Mouse (Mus musculus): ENCODE data around the gene Tfap4. TPM values are rescaled to one million over a fixed set of nuclear protein-coding genes. Genes with fewer than 3 reads are reported as not detected.
"Not testable (repeated sequence)": the region's sequence is repeated elsewhere in the genome, so short reads cannot be mapped to it uniquely, and the experiment has no call there.

The Tfap4 gene
- polyA plus RNA-seq, 1 experiment from 2014 or later, result 5.6 TPM

- H3K36me3 ChIP-seq (replicated peaks), result no peaks in the 10 kb centered on the region
- H3K4me2 ChIP-seq, result no peak overlapping the region
- WGBS (ENCODE audit: insufficient replicate concordance), result 31% methylated on average over 3 of the region's 3 CpGs
- no peaks in the 10 kb centered on the region for H3K27me3 ChIP-seq
- no peak overlapping the region for H3K27ac ChIP-seq (replicated peaks)
- H3K9me3 ChIP-seq (replicated peaks), result no peaks in the 10 kb centered on the region
- no peak for ATAC-seq (ENCODE audit: insufficient read depth)
- H3K4me3 ChIP-seq (replicated peaks), result no peak overlapping the region
- no peak overlapping the region for H3K9ac ChIP-seq
- H3K4me1 ChIP-seq (replicated peaks), result peaks cover 15% of the 10 kb centered on the region
Observed at GRCm38 (mm10) chr16:4537616-4538358, 21.9 kb downstream of the Tfap4 start.

- not testable (repeated sequence) for H3K4me1 ChIP-seq (replicated peaks); ATAC-seq (ENCODE audit: insufficient read depth); H3K27me3 ChIP-seq; H3K4me2 ChIP-seq; H3K4me3 ChIP-seq (replicated peaks); H3K36me3 ChIP-seq (replicated peaks); H3K9ac ChIP-seq; H3K27ac ChIP-seq (replicated peaks); H3K9me3 ChIP-seq (replicated peaks)
- WGBS (ENCODE audit: insufficient replicate concordance), result 76% methylated on average over 12 of the region's 12 CpGs
Observed at GRCm38 (mm10) chr16:4527373-4527772, 32.3 kb downstream of the Tfap4 start.

- Histone ChIP-seq H3K4me2 (no peak overlapping the region), H3K36me3 (replicated peaks) (no peaks in the 10 kb centered on the region), H3K9me3 (replicated peaks) (no peaks in the 10 kb centered on the region), H3K4me3 (replicated peaks) (no peak overlapping the region), H3K9ac (no peak overlapping the region), H3K27ac (replicated peaks) (no peak overlapping the region), H3K27me3 (no peaks in the 10 kb centered on the region), H3K4me1 (replicated peaks) (no peaks in the 10 kb centered on the region)
- 62% methylated on average over 7 of the region's 7 CpGs for WGBS (ENCODE audit: insufficient replicate concordance)
- no peak for ATAC-seq (ENCODE audit: insufficient read depth)
Observed at GRCm38 (mm10) chr16:4523313-4524004, 36.2 kb downstream of the Tfap4 start.

- H3K9ac ChIP-seq, result no peak overlapping the region
- H3K27ac ChIP-seq (replicated peaks), result no peak overlapping the region
- no peaks in the 10 kb centered on the region for H3K4me1 ChIP-seq (replicated peaks)
- 54% methylated on average over 8 of the region's 8 CpGs for WGBS (ENCODE audit: insufficient replicate concordance)
- no peaks in the 10 kb centered on the region for H3K27me3 ChIP-seq
- no peaks in the 10 kb centered on the region for H3K36me3 ChIP-seq (replicated peaks)
- H3K4me2 ChIP-seq, result no peak overlapping the region
- H3K9me3 ChIP-seq (replicated peaks), result no peaks in the 10 kb centered on the region
- ATAC-seq (ENCODE audit: insufficient read depth), result no peak
- no peak overlapping the region for H3K4me3 ChIP-seq (replicated peaks)
Observed at GRCm38 (mm10) chr16:4522879-4523278, 36.8 kb downstream of the Tfap4 start.

GRCm38 (mm10) chr16:4521735-4522530 is 37.7 kb downstream of the Tfap4 start:
- Histone ChIP-seq H3K4me1 (replicated peaks) (no peaks in the 10 kb centered on the region), H3K27me3 (no peaks in the 10 kb centered on the region), H3K9ac (no peak overlapping the region), H3K4me2 (no peak overlapping the region), H3K4me3 (replicated peaks) (no peak overlapping the region), H3K27ac (replicated peaks) (no peak overlapping the region), H3K9me3 (replicated peaks) (no peaks in the 10 kb centered on the region), H3K36me3 (replicated peaks) (no peaks in the 10 kb centered on the region)
- 66% methylated on average over 5 of the region's 5 CpGs for WGBS (ENCODE audit: insufficient replicate concordance)
- ATAC-seq (ENCODE audit: insufficient read depth), result no peak

GRCm38 (mm10) chr16:4521074-4521667 is 38.5 kb downstream of the Tfap4 start:
- Histone ChIP-seq H3K9me3 (replicated peaks) (no peaks in the 10 kb centered on the region), H3K4me3 (replicated peaks) (no peak overlapping the region), H3K4me1 (replicated peaks) (no peaks in the 10 kb centered on the region), H3K4me2 (no peak overlapping the region), H3K27me3 (no peaks in the 10 kb centered on the region), H3K27ac (replicated peaks) (no peak overlapping the region), H3K36me3 (replicated peaks) (no peaks in the 10 kb centered on the region), H3K9ac (no peak overlapping the region)
- ATAC-seq (ENCODE audit: insufficient read depth), result no peak
- 44% methylated on average over 4 of the region's 4 CpGs for WGBS (ENCODE audit: insufficient replicate concordance)

- no peaks in the 10 kb centered on the region for H3K9me3 ChIP-seq (replicated peaks)
Observed at GRCm38 (mm10) chr16:4520673-4521072, 39.0 kb downstream of the Tfap4 start.

GRCm38 (mm10) chr16:4519825-4520224 is 39.8 kb downstream of the Tfap4 start:
- H3K27ac ChIP-seq (replicated peaks), result no peak overlapping the region
- H3K4me2 ChIP-seq, result no peak overlapping the region
- H3K9me3 ChIP-seq (replicated peaks), result no peaks in the 10 kb centered on the region
- ATAC-seq (ENCODE audit: insufficient read depth), result no peak
- no peak overlapping the region for H3K9ac ChIP-seq
- H3K4me3 ChIP-seq (replicated peaks), result no peak overlapping the region
- no peaks in the 10 kb centered on the region for H3K4me1 ChIP-seq (replicated peaks)
- H3K27me3 ChIP-seq, result no peaks in the 10 kb centered on the region
- WGBS (ENCODE audit: insufficient replicate concordance), result 78% methylated on average over 2 of the region's 2 CpGs
- H3K36me3 ChIP-seq (replicated peaks), result no peaks in the 10 kb centered on the region

More at GRCm38 (mm10) chr16:4520673-4521072, 39.0 kb downstream of the Tfap4 start:
- no peaks in the 10 kb centered on the region for H3K36me3 ChIP-seq (replicated peaks)
- no peak overlapping the region for H3K4me3 ChIP-seq (replicated peaks)
- H3K27me3 ChIP-seq, result no peaks in the 10 kb centered on the region
- 62% methylated on average over 8 of the region's 8 CpGs for WGBS (ENCODE audit: insufficient replicate concordance)
- H3K27ac ChIP-seq (replicated peaks), result no peak overlapping the region
- no peak for ATAC-seq (ENCODE audit: insufficient read depth)
- H3K9ac ChIP-seq, result no peak overlapping the region
- no peaks in the 10 kb centered on the region for H3K4me1 ChIP-seq (replicated peaks)
- H3K4me2 ChIP-seq, result no peak overlapping the region

GRCm38 (mm10) chr16:4519157-4519556 is 40.5 kb downstream of the Tfap4 start:
- 37% methylated on average over 4 of the region's 4 CpGs for WGBS (ENCODE audit: insufficient replicate concordance)
- Histone ChIP-seq H3K27me3 (no peaks in the 10 kb centered on the region), H3K27ac (replicated peaks) (no peak overlapping the region), H3K4me3 (replicated peaks) (no peak overlapping the region), H3K4me2 (no peak overlapping the region), H3K36me3 (replicated peaks) (no peaks in the 10 kb centered on the region), H3K4me1 (replicated peaks) (no peaks in the 10 kb centered on the region), H3K9ac (no peak overlapping the region), H3K9me3 (replicated peaks) (no peaks in the 10 kb centered on the region)
- ATAC-seq (ENCODE audit: insufficient read depth), result no peak

- no peak overlapping the region for H3K9ac ChIP-seq
- no peaks in the 10 kb centered on the region for H3K9me3 ChIP-seq (replicated peaks)
- no peak overlapping the region for H3K4me2 ChIP-seq
- ATAC-seq (ENCODE audit: insufficient read depth), result no peak
- 54% methylated on average over 2 of the region's 2 CpGs for WGBS (ENCODE audit: insufficient replicate concordance)
- no peaks in the 10 kb centered on the region for H3K4me1 ChIP-seq (replicated peaks)
- H3K27ac ChIP-seq (replicated peaks), result no peak overlapping the region
- no peaks in the 10 kb centered on the region for H3K36me3 ChIP-seq (replicated peaks)
- no peak overlapping the region for H3K4me3 ChIP-seq (replicated peaks)
- H3K27me3 ChIP-seq, result no peaks in the 10 kb centered on the region
Observed at GRCm38 (mm10) chr16:4517906-4518305, 41.7 kb downstream of the Tfap4 start.

- Histone ChIP-seq H3K4me3 (replicated peaks) (no peak overlapping the region), H3K27ac (replicated peaks) (no peak overlapping the region), H3K27me3 (no peaks in the 10 kb centered on the region), H3K4me1 (replicated peaks) (no peaks in the 10 kb centered on the region), H3K9me3 (replicated peaks) (no peaks in the 10 kb centered on the region), H3K4me2 (no peak overlapping the region), H3K9ac (no peak overlapping the region), H3K36me3 (replicated peaks) (no peaks in the 10 kb centered on the region)
- WGBS (ENCODE audit: insufficient replicate concordance), result 64% methylated on average over 3 of the region's 3 CpGs
- ATAC-seq (ENCODE audit: insufficient read depth), result no peak
Observed at GRCm38 (mm10) chr16:4514383-4514782, 45.3 kb downstream of the Tfap4 start.
